Mouse (Mus musculus): Measurements from ENCODE around the gene Pigw. TPM values are rescaled to one million over a fixed set of nuclear protein-coding genes. Genes with fewer than 3 reads are reported as not detected.

Pigw gene
- polyA plus RNA-seq, 1 experiment, result 2.9 TPM

DNA sequence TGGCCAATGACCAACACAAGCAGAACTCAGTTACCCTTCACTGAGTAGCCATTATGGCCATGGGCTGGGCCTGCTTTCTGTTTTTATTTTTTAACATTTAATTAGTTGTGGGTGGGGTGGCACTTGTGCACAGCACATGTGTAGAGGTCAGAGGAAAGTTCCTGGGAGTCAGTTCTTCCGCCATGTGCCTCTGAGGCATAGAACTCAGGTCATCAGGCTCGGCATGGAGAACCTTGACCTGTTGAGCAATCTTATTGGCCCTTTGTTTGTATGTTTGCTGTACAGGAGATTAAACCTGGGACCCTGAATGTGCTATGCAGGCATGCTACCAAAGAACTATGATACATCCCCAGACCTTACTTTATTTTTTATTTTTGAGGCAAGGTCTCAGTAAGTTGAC, 9.4 kb upstream of the Pigw start:
- H3K4me1 ChIP-seq (ENCODE audit: control insufficient read depth, insufficient read depth, low read length), result no peaks in the 10 kb centered on the region
- no peak for TF ChIP-seq CTCF (IDR thresholded peaks at IDR 0.05; ENCODE audit: control insufficient read depth, insufficient read depth, insufficient replicate concordance, low read depth, low read length)
- TF ChIP-seq POLR2A (IDR thresholded peaks at IDR 0.05; ENCODE audit: control insufficient read depth, low read depth, low read length), result no peak
- H3K27ac ChIP-seq (ENCODE audit: control insufficient read depth, insufficient read depth, low read depth, low read length), result no peak overlapping the region
- no peaks in the 10 kb centered on the region for H3K27me3 ChIP-seq (ENCODE audit: control insufficient read depth, insufficient read depth, low read length)
- no peak overlapping the region for H3K4me3 ChIP-seq (ENCODE audit: control insufficient read depth, low read depth, low read length)
- H3K36me3 ChIP-seq (ENCODE audit: control insufficient read depth, insufficient read depth, low read length), result peaks cover 6% of the 10 kb centered on the region

DNA sequence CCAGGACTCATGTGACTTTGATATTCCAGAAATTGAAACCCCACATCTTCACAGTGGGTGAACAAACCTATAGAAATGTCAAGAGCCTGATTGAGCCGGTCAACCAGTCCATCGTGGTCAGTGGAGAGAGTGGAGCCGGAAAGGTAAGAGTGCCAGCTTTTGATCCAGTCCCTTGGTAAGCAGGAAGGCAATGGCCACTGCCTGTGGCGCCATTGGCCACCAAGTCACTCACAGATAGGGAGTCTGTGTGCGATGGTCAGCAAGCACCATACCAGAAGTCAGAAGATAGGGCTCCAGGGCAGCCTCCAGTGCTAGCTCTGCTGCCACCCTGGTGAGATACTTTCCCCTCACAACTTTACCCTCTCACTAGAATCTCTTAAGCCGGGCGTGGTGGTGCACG, 7.9 kb upstream of the Pigw start:
- H3K4me3 ChIP-seq (ENCODE audit: control insufficient read depth, low read depth, low read length), result no peak overlapping the region

DNA sequence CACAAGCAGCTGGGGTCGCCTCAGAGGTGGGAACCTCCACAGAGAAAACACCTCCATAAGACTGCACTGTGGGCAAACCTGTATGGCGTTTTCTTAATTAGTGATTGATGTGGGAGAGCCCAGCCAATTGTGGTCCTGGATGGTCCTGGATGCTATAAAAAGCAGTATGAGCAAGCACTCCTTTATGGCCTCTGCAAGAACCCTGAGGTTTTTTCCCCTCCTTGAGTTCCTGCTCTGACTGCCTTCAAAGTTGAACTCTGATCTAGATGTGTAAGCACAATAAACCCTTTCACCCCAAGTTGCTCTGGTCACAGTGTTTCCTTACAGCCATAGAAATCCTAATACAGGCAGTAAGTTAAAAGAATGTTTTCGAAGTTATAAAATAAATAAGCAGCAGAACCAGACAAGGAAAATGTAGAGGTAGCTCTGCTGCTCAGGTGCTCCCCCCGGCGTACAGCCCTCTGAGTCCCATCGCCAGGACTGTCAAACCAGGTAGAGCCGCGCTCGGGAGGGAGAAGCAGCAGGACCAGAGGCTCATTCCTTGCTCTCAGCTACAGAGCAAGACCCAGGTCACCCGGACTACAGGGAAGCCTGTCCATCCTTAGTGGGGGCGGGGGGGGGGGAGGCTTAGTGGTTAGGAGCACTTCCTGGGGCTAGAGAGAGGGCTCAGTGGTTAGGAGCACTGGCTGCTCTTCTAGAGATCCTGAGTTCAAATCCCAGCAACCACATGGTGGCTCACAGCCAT, 6.9 kb upstream of the Pigw start:
- H3K4me1 ChIP-seq (ENCODE audit: control insufficient read depth, insufficient read depth, low read length), result no peaks in the 10 kb centered on the region
- no peaks in the 10 kb centered on the region for H3K27me3 ChIP-seq (ENCODE audit: control insufficient read depth, insufficient read depth, low read length)
- TF ChIP-seq CTCF (IDR thresholded peaks at IDR 0.05; ENCODE audit: control insufficient read depth, insufficient read depth, insufficient replicate concordance, low read depth, low read length), result no peak
- TF ChIP-seq POLR2A (IDR thresholded peaks at IDR 0.05; ENCODE audit: control insufficient read depth, low read depth, low read length), result no peak
- H3K36me3 ChIP-seq (ENCODE audit: control insufficient read depth, insufficient read depth, low read length), result peaks cover 6% of the 10 kb centered on the region
- H3K4me3 ChIP-seq (ENCODE audit: control insufficient read depth, low read depth, low read length), result no peak overlapping the region
- no peak overlapping the region for H3K27ac ChIP-seq (ENCODE audit: control insufficient read depth, insufficient read depth, low read depth, low read length)

More for the DNA sequence above, 7.9 kb upstream of the Pigw start:
- Histone ChIP-seq H3K4me1 (ENCODE audit: control insufficient read depth, insufficient read depth, low read length) (no peaks in the 10 kb centered on the region), H3K27ac (ENCODE audit: control insufficient read depth, insufficient read depth, low read depth, low read length) (no peak overlapping the region), H3K27me3 (ENCODE audit: control insufficient read depth, insufficient read depth, low read length) (no peaks in the 10 kb centered on the region), H3K36me3 (ENCODE audit: control insufficient read depth, insufficient read depth, low read length) (peaks cover 6% of the 10 kb centered on the region)
- no peak for TF ChIP-seq CTCF (IDR thresholded peaks at IDR 0.05; ENCODE audit: control insufficient read depth, insufficient read depth, insufficient replicate concordance, low read depth, low read length)
- TF ChIP-seq POLR2A (IDR thresholded peaks at IDR 0.05; ENCODE audit: control insufficient read depth, low read depth, low read length), result no peak

GRCm38 (mm10) chr11:84886236-84886635, 6.2 kb upstream of the Pigw start:
- Histone ChIP-seq H3K27me3 (ENCODE audit: control insufficient read depth, insufficient read depth, low read length) (no peaks in the 10 kb centered on the region), H3K4me3 (ENCODE audit: control insufficient read depth, low read depth, low read length) (no peak overlapping the region), H3K27ac (ENCODE audit: control insufficient read depth, insufficient read depth, low read depth, low read length) (no peak overlapping the region), H3K36me3 (ENCODE audit: control insufficient read depth, insufficient read depth, low read length) (peaks cover 6% of the 10 kb centered on the region), H3K4me1 (ENCODE audit: control insufficient read depth, insufficient read depth, low read length) (no peaks in the 10 kb centered on the region)
- TF ChIP-seq CTCF (IDR thresholded peaks at IDR 0.05; ENCODE audit: control insufficient read depth, insufficient read depth, insufficient replicate concordance, low read depth, low read length), result no peak
- TF ChIP-seq POLR2A (IDR thresholded peaks at IDR 0.05; ENCODE audit: control insufficient read depth, low read depth, low read length), result no peak

- Histone ChIP-seq H3K36me3 (ENCODE audit: control insufficient read depth, insufficient read depth, low read length) (peaks cover 6% of the 10 kb centered on the region), H3K4me3 (ENCODE audit: control insufficient read depth, low read depth, low read length) (no peak overlapping the region), H3K4me1 (ENCODE audit: control insufficient read depth, insufficient read depth, low read length) (peaks cover 4% of the 10 kb centered on the region; the same call in 1 of the 2 replicates), H3K27me3 (ENCODE audit: control insufficient read depth, insufficient read depth, low read length) (no peaks in the 10 kb centered on the region), H3K27ac (ENCODE audit: control insufficient read depth, insufficient read depth, low read depth, low read length) (no peak overlapping the region)
- TF ChIP-seq POLR2A (IDR thresholded peaks at IDR 0.05; ENCODE audit: control insufficient read depth, low read depth, low read length), result no peak
- TF ChIP-seq CTCF (IDR thresholded peaks at IDR 0.05; ENCODE audit: control insufficient read depth, insufficient read depth, insufficient replicate concordance, low read depth, low read length), result no peak
These were observed 5.2 kb upstream of the Pigw start for GRCm38 (mm10) chr11:84885238-84885637.

- no peak for TF ChIP-seq CTCF (IDR thresholded peaks at IDR 0.05; ENCODE audit: control insufficient read depth, insufficient read depth, insufficient replicate concordance, low read depth, low read length)
- TF ChIP-seq POLR2A (IDR thresholded peaks at IDR 0.05; ENCODE audit: control insufficient read depth, low read depth, low read length), result no peak
These were observed 2.3 kb upstream of the Pigw start for GRCm38 (mm10) chr11:84882346-84882745.

DNA sequence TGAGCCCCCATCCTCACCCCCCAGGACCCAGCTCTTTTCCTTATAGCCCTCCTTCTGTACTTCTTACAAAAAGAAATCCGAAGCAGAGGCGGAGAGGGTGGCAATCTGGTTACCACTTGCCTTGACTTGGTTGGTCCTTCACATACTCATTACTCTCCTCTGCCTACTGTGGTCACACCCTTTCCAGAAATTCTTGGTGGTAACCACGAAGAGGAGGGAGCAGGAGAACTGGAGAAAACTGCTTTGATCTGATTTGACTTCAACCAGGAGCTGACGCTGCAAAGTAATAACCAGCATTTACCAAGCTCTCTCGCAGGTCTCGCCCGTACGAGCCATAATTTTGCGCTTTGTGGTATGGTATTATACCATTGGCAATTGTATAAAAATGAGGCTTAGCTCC, 886 bp upstream of the Pigw start:
- H3K27me3 ChIP-seq (ENCODE audit: control insufficient read depth, insufficient read depth, low read length), result no peaks in the 10 kb centered on the region
- H3K4me3 ChIP-seq (ENCODE audit: control insufficient read depth, low read depth, low read length), result peak overlapping the region; percentile 77
- no peak for TF ChIP-seq POLR2A (IDR thresholded peaks at IDR 0.05; ENCODE audit: control insufficient read depth, low read depth, low read length)
- peaks cover 4% of the 10 kb centered on the region; the same call in 1 of the 2 replicates for H3K4me1 ChIP-seq (ENCODE audit: control insufficient read depth, insufficient read depth, low read length)
- H3K36me3 ChIP-seq (ENCODE audit: control insufficient read depth, insufficient read depth, low read length), result peaks cover 2% of the 10 kb centered on the region
- H3K27ac ChIP-seq (ENCODE audit: control insufficient read depth, insufficient read depth, low read depth, low read length), result peak overlapping the region; percentile 92; the same call in 1 of the 2 replicates

More at GRCm38 (mm10) chr11:84882346-84882745, 2.3 kb upstream of the Pigw start:
- Histone ChIP-seq H3K36me3 (ENCODE audit: control insufficient read depth, insufficient read depth, low read length) (peaks cover 5% of the 10 kb centered on the region), H3K4me3 (ENCODE audit: control insufficient read depth, low read depth, low read length) (no peak overlapping the region), H3K27ac (ENCODE audit: control insufficient read depth, insufficient read depth, low read depth, low read length) (no peak overlapping the region), H3K4me1 (ENCODE audit: control insufficient read depth, insufficient read depth, low read length) (peaks cover 4% of the 10 kb centered on the region; the same call in 1 of the 2 replicates), H3K27me3 (ENCODE audit: control insufficient read depth, insufficient read depth, low read length) (no peaks in the 10 kb centered on the region)

Data from testis, adult 2 months (tissue).